Mouse (Mus musculus) small intestine, adult 2 months (tissue): ENCODE data around the gene Smim26. TPM values are rescaled to one million over a fixed set of nuclear protein-coding genes. Genes with fewer than 3 reads are reported as not detected.

Experiments
- H3K27ac ChIP-seq: fragments of 200-500 bp; 2 replicates; pipeline ENCODE4 v1.5.1; 2012; ENCODE audit warnings: low read depth, low read length, control low read depth, inconsistent platforms; ENCODE audit not compliant: insufficient read depth
- H3K27me3 ChIP-seq: fragments of 200-500 bp; 2 replicates; pipeline ENCODE4 v1.6.1; 2012; ENCODE audit warnings: mild to moderate bottlenecking, moderate library complexity, low read length, inconsistent platforms; ENCODE audit not compliant: control insufficient read depth, insufficient read depth
- H3K36me3 ChIP-seq: fragments of 200-500 bp; 2 replicates; pipeline ENCODE4 v1.6.1; 2012; ENCODE audit warnings: mild to moderate bottlenecking, low read length, control low read depth, inconsistent platforms; ENCODE audit not compliant: control insufficient read depth, insufficient read depth
- H3K4me1 ChIP-seq: fragments of 200-500 bp; 2 replicates; pipeline ENCODE4 v1.6.1; 2012; ENCODE audit warnings: low read length, inconsistent platforms, mixed read lengths; ENCODE audit not compliant: control insufficient read depth, insufficient read depth, insufficient read length
- H3K4me3 ChIP-seq: fragments of 200-500 bp; 2 replicates; pipeline ENCODE4 v1.5.1; 2012; ENCODE audit warnings: low read depth, mild to moderate bottlenecking, control low read depth, inconsistent platforms, low read length, moderate library complexity
- CTCF ChIP-seq: fragments of 200-500 bp; IDR thresholded peaks from 2 replicates; pipeline ENCODE4 v1.5.1; 2012; ENCODE audit warnings: low read depth, mild to moderate bottlenecking, control low read depth, inconsistent platforms, low read length, moderate library complexity, mixed read lengths; ENCODE audit not compliant: insufficient replicate concordance, insufficient read length; ENCODE audit errors: extremely low read depth
- POLR2A ChIP-seq: fragments of 200-500 bp; IDR thresholded peaks from 2 replicates; pipeline ENCODE4 v1.6.1; 2012; ENCODE audit warnings: low read depth, mild to moderate bottlenecking, control low read depth, inconsistent platforms, low read length, moderate library complexity
- WGBS: fragments of 180-500 bp; shearing (Covaris S2); methylation state at CpG from one replicate; pipeline ENCODE4 v1.1.7; 2018; 5-methylcytosine and 5-hydroxymethylcytosine counted together
- polyA plus RNA-seq: library from polyadenylated mRNA; depleted of rRNA; stranded (reverse); fragments of >200 nt; gene quantifications from 2 replicates; pipeline ENCODE4 v1.2.3, GENCODE M21; 2012; rRNA removed

Smim26 gene
- polyA plus RNA-seq, 1 experiment = 1.8 TPM

- Histone ChIP-seq H3K27ac (no peak overlapping the region), H3K4me3 (no peak overlapping the region), H3K4me1 (no peaks in the 10 kb centered on the region), H3K36me3 (no peaks in the 10 kb centered on the region), H3K27me3 (no peaks in the 10 kb centered on the region)
- 79% methylated on average over 4 of the region's 4 CpGs for WGBS
- TF ChIP-seq POLR2A (no peak), CTCF (no peak)
These were observed 43.4 kb downstream of the Smim26 start for GRCm38 (mm10) chr2:144637204-144637603.

DNA sequence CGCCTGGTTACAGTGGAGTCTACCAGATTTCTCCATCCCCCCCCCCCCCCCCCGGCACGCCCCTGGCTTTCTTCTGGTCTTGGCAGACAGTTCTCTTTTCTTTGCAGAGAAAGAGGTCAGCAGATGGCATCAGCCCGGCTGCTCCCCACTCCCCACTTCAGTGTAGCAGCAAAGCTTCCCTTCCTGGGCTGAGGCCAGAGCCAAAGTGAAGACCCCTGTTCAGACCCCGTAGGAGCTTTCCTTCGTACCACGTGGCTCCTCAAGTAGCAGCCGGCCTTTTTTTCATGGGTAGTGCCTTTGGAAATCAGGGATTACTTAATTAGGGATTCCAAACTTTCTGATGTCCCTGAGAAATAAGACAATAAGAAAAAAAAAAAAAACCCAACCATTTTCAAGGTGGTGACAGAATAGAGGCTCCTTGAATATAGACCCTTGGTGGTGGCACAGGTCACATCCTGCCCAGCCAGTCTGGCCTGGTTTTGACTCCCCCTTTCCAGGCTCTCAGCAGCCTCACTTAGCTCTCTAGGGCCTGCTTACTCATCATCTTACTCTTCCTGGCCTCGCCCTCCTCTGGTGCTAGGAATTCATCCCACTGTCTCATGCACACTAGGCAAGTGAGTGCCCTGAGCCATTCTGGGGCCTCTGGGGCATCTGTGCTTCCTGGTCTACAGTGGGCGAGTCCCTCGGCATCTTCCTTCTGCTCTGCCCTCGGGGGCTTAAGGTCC is 44.0 kb downstream of the Smim26 start:
- H3K27me3 ChIP-seq = no peaks in the 10 kb centered on the region
- no peak overlapping the region for H3K4me3 ChIP-seq
- no peaks in the 10 kb centered on the region for H3K4me1 ChIP-seq
- TF ChIP-seq POLR2A = no peak
- TF ChIP-seq CTCF = no peak
- H3K27ac ChIP-seq = no peak overlapping the region
- H3K36me3 ChIP-seq = no peaks in the 10 kb centered on the region
- WGBS = 87% methylated on average over 12 of the region's 12 CpGs

GRCm38 (mm10) chr2:144638719-144639118 is 44.9 kb downstream of the Smim26 start:
- WGBS = 50% methylated on average over 4 of the region's 4 CpGs
- no peak overlapping the region for H3K4me3 ChIP-seq
- no peaks in the 10 kb centered on the region for H3K4me1 ChIP-seq
- H3K36me3 ChIP-seq = no peaks in the 10 kb centered on the region
- TF ChIP-seq POLR2A (no peak), CTCF (no peak)
- H3K27ac ChIP-seq = no peak overlapping the region
- H3K27me3 ChIP-seq = no peaks in the 10 kb centered on the region

DNA sequence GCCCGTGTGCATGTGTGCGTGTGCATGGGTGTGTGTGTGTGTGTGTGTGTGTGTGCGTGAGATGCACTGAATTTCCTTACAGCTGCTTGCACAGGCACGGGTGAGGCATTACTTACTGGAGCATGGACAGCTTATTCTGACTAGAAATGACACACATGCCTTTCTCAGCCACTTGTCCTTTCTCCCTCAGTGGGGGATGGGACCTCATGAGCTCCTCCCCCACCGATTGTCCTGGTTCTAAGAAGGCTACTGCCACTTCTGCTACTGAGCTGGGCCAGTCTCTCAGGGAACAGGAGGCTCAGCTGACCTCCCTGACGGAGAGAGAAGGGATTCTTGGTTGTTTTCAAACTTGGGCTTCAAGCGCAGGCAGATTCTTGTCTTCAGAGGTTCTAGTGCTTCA is 46.2 kb downstream of the Smim26 start:
- WGBS = 84% methylated on average over 7 of the region's 7 CpGs
- no peaks in the 10 kb centered on the region for H3K27me3 ChIP-seq
- no peaks in the 10 kb centered on the region for H3K36me3 ChIP-seq
- H3K4me1 ChIP-seq = no peaks in the 10 kb centered on the region
- TF ChIP-seq CTCF (no peak), POLR2A (no peak)
- H3K4me3 ChIP-seq = no peak overlapping the region
- H3K27ac ChIP-seq = no peak overlapping the region

DNA sequence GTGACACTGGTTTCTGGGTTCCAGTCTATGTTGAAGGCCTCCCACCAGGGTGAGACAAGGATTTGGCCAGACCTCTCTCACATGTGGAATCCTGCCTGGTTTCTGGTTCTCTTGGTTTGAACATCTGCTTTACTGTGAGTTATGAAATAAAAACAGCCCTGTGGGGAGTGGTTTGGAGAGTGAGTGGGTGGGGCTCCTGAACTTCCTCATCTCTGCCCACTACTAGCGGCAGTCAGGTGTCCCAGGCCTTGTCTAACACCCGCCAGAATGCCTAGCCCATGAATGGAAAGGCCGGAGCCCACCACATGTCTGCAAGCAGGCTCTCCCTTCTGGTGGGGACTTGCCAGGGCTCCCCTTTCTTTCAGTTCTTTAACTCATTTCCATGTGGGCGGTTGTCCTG is 48.1 kb downstream of the Smim26 start:
- Histone ChIP-seq H3K36me3 (no peaks in the 10 kb centered on the region), H3K27me3 (no peaks in the 10 kb centered on the region), H3K27ac (no peak overlapping the region), H3K4me1 (no peaks in the 10 kb centered on the region), H3K4me3 (no peak overlapping the region)
- 78% methylated on average over 4 of the region's 4 CpGs for WGBS
- TF ChIP-seq POLR2A = no peak
- no peak for TF ChIP-seq CTCF

Other genes starting within 250 kb of the Smim26 start
- 16.8 and 28.1 TPM in 2 replicates for gene Kat14, start 225.1 kb upstream of the Smim26 start, polyA plus RNA-seq
- gene Pet117, start 225.1 kb upstream of the Smim26 start, polyA plus RNA-seq = not detected in 2 replicates
- gene Dzank1, start 66.6 kb upstream of the Smim26 start, polyA plus RNA-seq = 0.08 and 0.11 TPM in 2 replicates
- gene Polr3f, start 66.3 kb upstream of the Smim26 start, polyA plus RNA-seq = 1.5 and 2.1 TPM in 2 replicates
- 3.2 and 4.7 TPM in 2 replicates for gene Rbbp9, start 43.2 kb upstream of the Smim26 start, polyA plus RNA-seq
- gene Sec23b, start 37.8 kb upstream of the Smim26 start, polyA plus RNA-seq = 25.5 and 36.5 TPM in 2 replicates
- 2.7 and 3.8 TPM in 2 replicates for gene Dtd1, start 5.8 kb downstream of the Smim26 start, polyA plus RNA-seq
- gene Scp2d1, start 229.6 kb downstream of the Smim26 start, polyA plus RNA-seq = not detected in 2 replicates